Mouse (Mus musculus): ENCODE data around the gene Lin7c.

Lin7c gene

GRCm38 (mm10) chr2:109942810-109943570, 52.3 kb downstream of the Lin7c start:
- no peak for DNase-seq (ENCODE audit: low spot score in 2 of 2)

- no peak for DNase-seq (ENCODE audit: low spot score in 2 of 2)
Observed at GRCm38 (mm10) chr2:109944995-109945394, 54.3 kb downstream of the Lin7c start.

GRCm38 (mm10) chr2:109945532-109945931, 54.9 kb downstream of the Lin7c start:
- no peak for DNase-seq (ENCODE audit: low spot score in 2 of 2)

GRCm38 (mm10) chr2:109946426-109946825, 55.8 kb downstream of the Lin7c start:
- no peak for DNase-seq (ENCODE audit: low spot score in 2 of 2)

- DNase-seq (ENCODE audit: low spot score in 2 of 2), result no peak
Observed at GRCm38 (mm10) chr2:109949519-109949918, 58.9 kb downstream of the Lin7c start.

- no peak for DNase-seq (ENCODE audit: low spot score in 2 of 2)
Observed at GRCm38 (mm10) chr2:109950311-109950710, 59.7 kb downstream of the Lin7c start.
